Mouse (Mus musculus): ENCODE data around the gene Tas1r3.

- TF ChIP-seq EP300 (optimal IDR thresholded peaks at IDR 0.05), result no peak
- TF ChIP-seq CTCF (IDR thresholded peaks at IDR 0.05; ENCODE audit: low read depth), result no peak
Observed at GRCm38 (mm10) chr4:155830596-155830995, 32.6 kb downstream of the Tas1r3 start.
